Mouse (Mus musculus) liver, embryonic 15.5 days (tissue): ENCODE data around the gene Pcbp3. TPM values are rescaled to one million over a fixed set of nuclear protein-coding genes. Genes with fewer than 3 reads are reported as not detected.

Source experiments
- ATAC-seq: fragments of 200-750 bp; cut with Nextera tagmentation; 2 replicates; pipeline ENCODE4 v1.8.0; 2017; ENCODE audit warnings: moderate number of reproducible peaks, mild to moderate bottlenecking, moderate library complexity; ENCODE audit not compliant: insufficient read depth
- H3K27ac ChIP-seq: fragments of 300-500 bp; sonication (generic); replicated peaks from 2 replicates; pipeline ENCODE4 v1.5.1; 2015; ENCODE audit warnings: mild to moderate bottlenecking, inconsistent platforms
- H3K27me3 ChIP-seq: fragments of 300-500 bp; sonication (generic); 2 replicates; pipeline ENCODE4 v1.6.1; 2015; ENCODE audit warnings: mild to moderate bottlenecking, inconsistent platforms
- H3K36me3 ChIP-seq: fragments of 300-500 bp; sonication (generic); replicated peaks from 2 replicates; pipeline ENCODE4 v1.6.1; 2015; ENCODE audit warnings: moderate library complexity, mild to moderate bottlenecking, inconsistent platforms
- H3K4me1 ChIP-seq: fragments of 300-500 bp; sonication (generic); replicated peaks from 2 replicates; pipeline ENCODE4 v1.6.1; 2015; ENCODE audit warnings: inconsistent platforms
- H3K4me2 ChIP-seq: fragments of 300-500 bp; sonication (generic); 2 replicates; pipeline ENCODE4 v1.6.1; 2015; ENCODE audit warnings: moderate library complexity, mild to moderate bottlenecking, inconsistent platforms
- H3K4me3 ChIP-seq: fragments of 300-500 bp; sonication (generic); replicated peaks from 2 replicates; pipeline ENCODE4 v1.5.1; 2015; ENCODE audit warnings: mild to moderate bottlenecking, inconsistent platforms
- H3K9ac ChIP-seq: fragments of 300-500 bp; sonication (generic); 2 replicates; pipeline ENCODE4 v1.6.1; 2015; ENCODE audit warnings: moderate library complexity, mild to moderate bottlenecking, inconsistent platforms
- H3K9me3 ChIP-seq: fragments of 300-500 bp; sonication (generic); replicated peaks from 2 replicates; pipeline ENCODE4 v1.6.1; 2016; ENCODE audit warnings: inconsistent platforms
- WGBS: fragments of 180-500 bp; shearing (Covaris S2); methylation state at CpG from one replicate; pipeline ENCODE4 v1.1.7; 2015; ENCODE audit warnings: mixed read lengths; ENCODE audit not compliant: insufficient replicate concordance; 5-methylcytosine and 5-hydroxymethylcytosine counted together
- polyA plus RNA-seq: library from polyadenylated mRNA; unstranded; fragments of >200 nt; fragmentation: Nextera tagmentation; extraction: Ambion mirVana; gene quantifications from 2 replicates; pipeline ENCODE4 v1.2.1, GENCODE M21; 2015

The Pcbp3 gene
- polyA plus RNA-seq, 1 experiment from 2014 or later, result 3.6 TPM

DNA sequence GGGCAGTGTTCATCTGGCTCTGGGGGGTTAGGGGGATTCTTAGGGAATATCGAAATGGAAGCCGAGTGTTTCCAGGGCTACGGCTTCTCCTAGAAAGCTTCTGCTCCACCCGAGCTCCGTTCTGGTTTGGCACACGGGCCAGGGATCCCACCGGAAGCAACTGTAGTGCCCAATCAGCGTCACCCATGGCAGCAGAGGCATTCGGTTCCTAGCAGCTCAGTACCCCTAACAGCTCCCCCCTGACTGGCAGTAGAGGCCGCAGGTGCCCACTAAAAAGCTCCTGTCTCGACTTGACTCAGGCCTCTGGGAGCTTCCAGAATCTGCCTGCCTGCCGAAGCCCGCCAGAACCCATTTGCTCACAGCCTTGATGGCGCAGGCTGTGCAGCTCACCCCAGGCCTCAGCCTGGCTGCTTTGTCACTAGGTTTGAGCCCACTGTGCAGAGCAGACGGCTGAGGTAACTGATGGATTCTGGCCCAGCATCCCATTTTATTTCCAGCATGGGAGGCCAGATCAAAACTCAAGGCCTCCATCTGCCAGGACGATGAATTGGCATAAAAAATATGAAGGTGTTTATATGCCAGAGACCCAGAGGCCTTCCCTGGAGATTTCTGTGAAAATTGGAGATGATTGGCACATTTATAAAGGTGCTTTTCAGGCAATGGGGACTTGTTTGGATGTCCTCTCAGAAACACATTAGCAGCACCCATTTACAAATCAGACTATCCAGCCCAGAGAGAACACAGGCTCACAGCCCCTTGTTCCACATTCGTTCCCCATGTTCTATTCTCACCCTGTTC lies 78.8 kb downstream of the Pcbp3 start:
- no peaks in the 10 kb centered on the region for H3K36me3 ChIP-seq
- H3K9ac ChIP-seq, result no peak overlapping the region
- no peak overlapping the region for H3K4me3 ChIP-seq
- no peaks in the 10 kb centered on the region; the same call in none of the 2 replicates for H3K4me1 ChIP-seq
- no peak overlapping the region for H3K27ac ChIP-seq
- no peak overlapping the region for H3K4me2 ChIP-seq
- H3K27me3 ChIP-seq, result no peaks in the 10 kb centered on the region
- 71% methylated on average over 17 of the region's 17 CpGs for WGBS
- H3K9me3 ChIP-seq, result no peaks in the 10 kb centered on the region
- no peak for ATAC-seq

DNA sequence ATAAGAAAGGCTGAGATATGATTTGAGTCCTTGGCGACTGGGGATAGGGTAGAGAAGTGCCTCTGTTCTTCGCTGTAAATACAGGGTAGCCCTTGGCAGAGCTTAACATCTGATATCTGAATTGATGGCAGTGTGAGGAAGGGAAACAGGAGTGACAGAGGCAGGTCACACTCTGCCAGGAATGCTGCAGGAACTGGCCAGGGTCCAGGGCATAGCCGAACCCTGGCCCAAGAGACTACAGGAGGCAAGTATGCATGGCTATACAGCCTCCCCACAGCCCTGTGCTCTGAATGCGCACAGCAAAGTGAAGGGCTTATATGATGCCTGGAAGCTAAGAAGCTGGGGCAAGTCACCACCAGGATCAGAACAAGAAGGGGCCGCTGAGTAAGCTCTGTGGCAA lies 79.8 kb downstream of the Pcbp3 start:
- Histone ChIP-seq H3K4me1 (no peaks in the 10 kb centered on the region; the same call in none of the 2 replicates), H3K36me3 (no peaks in the 10 kb centered on the region), H3K9me3 (no peaks in the 10 kb centered on the region), H3K27me3 (no peaks in the 10 kb centered on the region), H3K9ac (no peak overlapping the region), H3K27ac (no peak overlapping the region), H3K4me3 (no peak overlapping the region), H3K4me2 (no peak overlapping the region)
- no peak for ATAC-seq
- 57% methylated on average over 5 of the region's 5 CpGs for WGBS

DNA sequence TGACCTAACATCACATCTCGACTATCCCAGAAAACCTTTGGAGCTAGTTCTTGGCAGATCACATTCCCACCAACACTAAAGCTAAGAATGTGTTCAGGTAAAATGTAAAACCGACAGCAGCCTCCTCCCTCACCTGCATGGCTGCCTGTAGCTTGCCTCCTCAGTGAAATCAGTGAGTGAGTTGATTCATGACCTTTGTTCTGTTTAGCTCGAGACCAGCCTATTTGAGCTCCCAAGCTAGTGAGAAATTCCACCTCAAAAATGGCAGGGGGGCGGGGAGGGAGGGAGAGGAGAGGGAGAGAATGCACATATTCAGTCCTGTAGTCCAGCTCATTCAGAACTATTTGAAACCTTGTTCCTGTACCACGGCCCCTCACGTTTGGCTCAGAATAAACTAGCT lies 86.4 kb downstream of the Pcbp3 start:
- H3K4me3 ChIP-seq, result no peak overlapping the region
- no peak for ATAC-seq
- no peaks in the 10 kb centered on the region for H3K27me3 ChIP-seq
- no peak overlapping the region for H3K27ac ChIP-seq
- peaks cover 2% of the 10 kb centered on the region; the same call in 1 of the 2 replicates for H3K4me1 ChIP-seq
- 48% methylated on average over 6 of the region's 6 CpGs for WGBS
- H3K9me3 ChIP-seq, result no peaks in the 10 kb centered on the region
- H3K4me2 ChIP-seq, result no peak overlapping the region
- no peaks in the 10 kb centered on the region for H3K36me3 ChIP-seq
- H3K9ac ChIP-seq, result no peak overlapping the region

DNA sequence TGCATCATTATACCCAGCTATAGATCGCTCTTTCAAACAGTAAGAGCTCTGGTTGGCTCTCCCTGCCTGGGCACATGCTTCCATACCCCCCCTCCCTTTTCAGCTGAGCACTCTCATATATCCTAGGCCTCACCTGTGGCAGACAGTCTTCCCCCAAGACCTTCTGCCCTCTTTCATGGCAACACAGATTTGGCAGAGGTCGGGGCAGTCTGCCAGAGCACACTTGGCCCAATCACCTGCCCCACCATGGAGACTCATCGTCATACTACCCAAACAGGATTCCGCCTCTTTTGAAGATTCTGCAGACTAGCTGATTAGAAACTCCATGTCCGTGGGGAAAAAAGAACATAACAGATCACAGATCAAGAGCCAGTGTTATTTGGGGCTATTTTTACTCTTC lies 86.8 kb downstream of the Pcbp3 start:
- 54% methylated on average over 5 of the region's 5 CpGs for WGBS
- Histone ChIP-seq H3K9me3 (no peaks in the 10 kb centered on the region), H3K36me3 (no peaks in the 10 kb centered on the region), H3K4me3 (no peak overlapping the region), H3K27me3 (no peaks in the 10 kb centered on the region), H3K9ac (no peak overlapping the region), H3K27ac (no peak overlapping the region), H3K4me1 (peaks cover 2% of the 10 kb centered on the region; the same call in 1 of the 2 replicates), H3K4me2 (no peak overlapping the region)
- no peak for ATAC-seq

DNA sequence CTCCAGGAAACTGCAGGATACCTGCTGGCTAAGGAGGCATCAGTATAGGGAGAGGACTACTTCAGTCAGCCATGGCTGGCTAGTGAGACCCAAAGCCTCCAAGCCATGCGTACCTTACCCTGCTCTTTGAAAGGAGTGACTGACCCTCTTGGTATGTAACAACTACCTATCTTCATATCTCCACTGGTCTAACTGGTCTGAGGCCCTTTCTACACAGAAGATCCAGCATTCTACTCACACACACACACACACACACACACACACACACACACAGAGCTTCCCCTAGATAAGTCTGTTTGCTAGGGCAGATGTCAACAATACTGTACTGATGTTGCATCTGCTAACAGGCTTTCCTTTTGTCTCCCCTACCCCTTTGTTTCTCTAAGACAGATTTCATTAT lies 87.3 kb downstream of the Pcbp3 start:
- Histone ChIP-seq H3K27me3 (no peaks in the 10 kb centered on the region), H3K9ac (no peak overlapping the region), H3K27ac (no peak overlapping the region), H3K36me3 (no peaks in the 10 kb centered on the region), H3K4me1 (peaks cover 2% of the 10 kb centered on the region; the same call in 1 of the 2 replicates), H3K9me3 (no peaks in the 10 kb centered on the region), H3K4me3 (no peak overlapping the region), H3K4me2 (no peak overlapping the region)
- WGBS, result 60% methylated on average over 1 of the region's 1 CpGs
- ATAC-seq, result no peak

DNA sequence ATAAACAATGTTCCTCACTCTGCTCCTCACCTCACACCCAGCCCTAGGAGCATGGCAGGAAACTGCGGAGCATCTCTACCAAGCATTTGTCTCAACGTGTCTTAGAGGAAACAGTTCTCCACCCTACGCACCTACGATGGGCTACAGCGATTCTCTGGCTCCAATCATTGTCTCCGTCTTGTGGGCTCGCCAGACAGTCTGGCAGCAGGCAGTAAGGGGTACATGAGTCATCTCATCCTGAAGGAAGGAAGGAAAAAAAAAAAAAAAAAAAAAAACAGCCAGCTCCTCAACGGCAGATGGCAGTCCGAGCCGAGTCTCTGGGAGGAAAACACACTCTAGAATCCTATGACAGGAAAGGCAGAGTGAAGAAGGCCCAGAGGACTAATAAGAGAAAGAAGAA lies 87.7 kb downstream of the Pcbp3 start:
- H3K4me1 ChIP-seq, result peaks cover 2% of the 10 kb centered on the region; the same call in 1 of the 2 replicates
- H3K36me3 ChIP-seq, result no peaks in the 10 kb centered on the region
- H3K9ac ChIP-seq, result no peak overlapping the region
- no peak overlapping the region for H3K27ac ChIP-seq
- no peaks in the 10 kb centered on the region for H3K27me3 ChIP-seq
- ATAC-seq, result no peak
- no peak overlapping the region for H3K4me3 ChIP-seq
- no peaks in the 10 kb centered on the region for H3K9me3 ChIP-seq
- WGBS, result 50% methylated on average over 10 of the region's 10 CpGs
- no peak overlapping the region for H3K4me2 ChIP-seq

DNA sequence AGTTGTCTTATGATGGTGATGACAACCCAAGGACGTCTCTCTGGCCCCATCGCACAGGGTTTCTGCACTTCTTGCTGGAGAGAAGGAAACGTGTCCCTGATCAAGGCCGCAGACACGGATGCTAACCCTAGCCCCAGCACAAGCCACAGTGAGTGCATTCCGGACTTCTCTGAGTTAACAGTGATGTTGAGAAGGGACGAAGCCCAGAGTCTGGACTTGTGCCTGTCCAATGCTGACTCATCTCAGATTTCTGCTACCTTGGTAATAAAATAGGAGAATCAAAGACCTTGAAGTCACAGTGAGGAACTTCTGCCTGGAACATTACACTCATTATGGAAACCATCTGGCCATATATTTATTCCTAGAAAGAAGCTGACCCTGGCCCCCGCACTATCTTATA lies 89.0 kb downstream of the Pcbp3 start:
- no peaks in the 10 kb centered on the region for H3K27me3 ChIP-seq
- peaks cover 2% of the 10 kb centered on the region; the same call in 1 of the 2 replicates for H3K4me1 ChIP-seq
- no peak for ATAC-seq
- H3K9me3 ChIP-seq, result no peaks in the 10 kb centered on the region
- H3K27ac ChIP-seq, result no peak overlapping the region
- no peak overlapping the region for H3K4me2 ChIP-seq
- H3K9ac ChIP-seq, result no peak overlapping the region
- no peak overlapping the region for H3K4me3 ChIP-seq
- H3K36me3 ChIP-seq, result no peaks in the 10 kb centered on the region
- WGBS, result 79% methylated on average over 8 of the region's 8 CpGs

DNA sequence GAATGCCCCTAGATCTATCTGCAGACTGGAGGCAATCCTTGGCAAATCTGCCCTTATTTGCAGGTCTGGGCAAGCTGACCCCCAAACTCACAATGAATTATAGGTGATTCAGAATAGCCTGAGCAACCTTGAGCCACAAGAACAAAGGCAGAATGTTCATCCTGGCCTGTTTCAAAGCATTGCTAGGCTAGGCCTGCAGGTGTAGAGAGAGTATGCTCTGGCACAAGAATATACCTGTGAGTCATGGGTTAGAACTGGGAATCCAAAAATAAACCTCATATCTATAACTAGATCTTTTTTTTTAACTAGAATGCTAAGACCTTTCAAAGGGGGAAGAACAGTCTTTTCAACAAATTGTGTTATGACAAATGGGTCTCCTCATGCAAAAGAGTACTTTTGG lies 95.8 kb downstream of the Pcbp3 start:
- ATAC-seq, result no peak
- H3K4me2 ChIP-seq, result no peak overlapping the region
- no peaks in the 10 kb centered on the region for H3K4me1 ChIP-seq
- H3K9ac ChIP-seq, result no peak overlapping the region
- H3K27me3 ChIP-seq, result no peaks in the 10 kb centered on the region
- no peaks in the 10 kb centered on the region for H3K36me3 ChIP-seq
- H3K9me3 ChIP-seq, result no peaks in the 10 kb centered on the region
- H3K4me3 ChIP-seq, result no peak overlapping the region
- no peak overlapping the region for H3K27ac ChIP-seq

DNA sequence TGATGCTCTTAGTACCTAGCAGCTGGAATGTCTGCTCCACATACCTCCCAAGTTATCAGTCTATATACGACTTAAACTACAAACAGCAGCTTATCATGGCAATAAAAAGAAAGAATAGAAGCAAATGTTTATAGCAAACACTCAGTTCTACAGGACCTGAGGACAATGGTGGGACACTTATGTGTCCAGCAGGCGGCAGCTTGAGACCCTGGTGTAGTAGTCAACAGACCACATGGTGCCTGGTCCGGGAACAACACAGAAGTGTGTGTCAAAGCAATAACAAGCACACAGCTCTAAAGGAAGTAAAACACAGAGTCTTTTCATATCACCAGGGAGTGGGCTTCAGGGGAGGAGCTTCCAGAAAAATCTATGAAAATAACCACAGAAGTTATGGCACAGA lies 100.7 kb downstream of the Pcbp3 start:
- H3K4me1 ChIP-seq, result no peaks in the 10 kb centered on the region
- no peaks in the 10 kb centered on the region for H3K9me3 ChIP-seq
- H3K9ac ChIP-seq, result no peak overlapping the region
- no peak overlapping the region for H3K27ac ChIP-seq
- H3K4me3 ChIP-seq, result no peak overlapping the region
- ATAC-seq, result no peak
- WGBS, result 55% methylated on average over 3 of the region's 3 CpGs
- H3K4me2 ChIP-seq, result no peak overlapping the region
- H3K36me3 ChIP-seq, result no peaks in the 10 kb centered on the region
- no peaks in the 10 kb centered on the region for H3K27me3 ChIP-seq

DNA sequence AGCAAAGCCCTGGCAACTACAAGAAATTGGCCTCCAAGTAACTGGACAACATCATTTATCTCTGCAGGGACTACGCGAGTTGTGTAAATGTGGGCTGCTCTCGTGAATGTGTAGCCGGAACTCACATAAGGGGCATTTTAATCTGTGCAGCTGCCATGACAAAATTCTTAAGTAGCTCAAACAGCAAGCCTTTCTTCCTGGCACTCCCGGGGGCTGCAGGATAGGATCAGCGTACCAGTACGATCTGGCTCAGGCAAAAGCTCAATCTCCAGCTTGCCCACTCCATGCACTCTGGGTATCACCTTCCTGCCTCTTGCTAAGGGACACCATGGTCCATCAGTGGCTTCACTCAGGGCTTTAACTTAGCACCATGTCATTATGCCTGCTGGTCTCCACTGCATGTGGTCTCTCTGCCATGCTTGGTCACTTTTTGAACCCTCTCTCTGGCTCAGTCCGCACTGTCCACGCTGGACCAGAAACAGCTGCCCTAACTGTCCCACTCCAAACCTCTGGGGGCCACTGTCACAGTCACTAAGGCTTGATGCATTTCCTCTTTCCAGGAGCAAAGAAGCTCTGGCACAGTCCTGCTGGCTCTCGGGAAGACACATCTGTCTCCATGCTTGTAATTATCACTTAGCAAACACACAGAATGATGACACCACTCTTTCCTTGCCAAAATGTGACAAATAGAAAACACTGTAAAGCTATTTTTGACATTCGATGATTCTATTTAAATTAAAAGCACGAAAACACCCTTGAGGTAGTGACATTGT lies 102.1 kb downstream of the Pcbp3 start:
- Histone ChIP-seq H3K9ac (no peak overlapping the region), H3K9me3 (no peaks in the 10 kb centered on the region), H3K27me3 (no peaks in the 10 kb centered on the region), H3K36me3 (no peaks in the 10 kb centered on the region), H3K4me1 (no peaks in the 10 kb centered on the region), H3K4me2 (no peak overlapping the region), H3K27ac (no peak overlapping the region), H3K4me3 (no peak overlapping the region)
- no peak for ATAC-seq
- WGBS, result 71% methylated on average over 12 of the region's 12 CpGs

DNA sequence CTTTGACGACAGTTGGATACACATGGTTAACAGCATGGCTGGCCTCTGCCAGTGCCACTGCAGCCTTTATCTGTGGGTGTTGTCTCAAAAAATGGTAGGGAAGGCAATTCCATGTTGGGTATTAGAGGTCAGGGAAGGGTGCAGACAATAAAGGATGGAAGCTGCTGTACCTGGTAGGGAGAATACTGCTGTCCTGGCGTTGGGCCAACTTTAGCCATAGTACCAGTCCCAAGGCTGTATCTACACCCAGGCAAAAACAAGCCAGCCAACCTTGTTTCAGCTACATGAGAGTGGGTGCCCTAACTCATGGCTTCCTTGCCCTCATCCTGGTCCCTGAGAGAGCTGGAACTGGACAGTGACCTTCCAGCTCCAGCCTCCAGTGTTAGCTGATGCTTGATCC lies 103.8 kb downstream of the Pcbp3 start:
- Histone ChIP-seq H3K4me1 (no peaks in the 10 kb centered on the region), H3K36me3 (no peaks in the 10 kb centered on the region), H3K27ac (no peak overlapping the region), H3K4me3 (no peak overlapping the region), H3K9me3 (no peaks in the 10 kb centered on the region), H3K9ac (no peak overlapping the region), H3K4me2 (no peak overlapping the region), H3K27me3 (no peaks in the 10 kb centered on the region)
- no peak for ATAC-seq
- 76% methylated on average over 2 of the region's 2 CpGs for WGBS
